Mouse (Mus musculus): ENCODE results near the gene Ly6g. TPM values are rescaled to one million over a fixed set of nuclear protein-coding genes. Genes with fewer than 3 reads are reported as not detected.
A peak's percentile ranks its signal among the peaks of the same experiment; 100 is the strongest.
"Not testable (repeated sequence)": the region's sequence is repeated elsewhere in the genome, so short reads cannot be mapped to it uniquely, and the experiment has no call there.

Ly6g gene
- not detected in 2 replicates for polyA plus RNA-seq (2014; fragmentation: Nextera tagmentation; extraction: Ambion mirVana)

GRCm38 (mm10) chr15:75154940-75155339 lies at the start of gene Ly6g:
Gene Ly6g, plus strand, starts transcription at chr15:75155240.
- 88% methylated on average over 1 of the region's 1 CpGs for WGBS
- Histone ChIP-seq H3K4me2 (ENCODE audit: low read depth, severe bottlenecking) (no peak within 1 kb of the TSS), H3K4me3 (ENCODE audit: low read depth, low read length) (no peak within 1 kb of the TSS), H3K36me3 (ENCODE audit: control insufficient read depth, insufficient read depth, low read length) (no peaks in the 10 kb centered on the region), H3K9ac (ENCODE audit: low read length) (no peak within 1 kb of the TSS), H3K9me3 (ENCODE audit: control insufficient read depth, low read length) (no peaks in the 10 kb centered on the region), H3K27ac (replicated peaks; ENCODE audit: low read depth, low read length) (no peak within 1 kb of the TSS), H3K4me1 (ENCODE audit: control insufficient read depth, insufficient read depth, low read length) (no peaks in the 10 kb centered on the region), H3K27me3 (ENCODE audit: control insufficient read depth, insufficient read depth, low read length) (no peaks in the 10 kb centered on the region)
- ATAC-seq (ENCODE audit: insufficient number of reproducible peaks, low FRiP score, low TSS enrichment, low read depth), result no peak
- DNase-seq (ENCODE audit: low spot score), result no peak

GRCm38 (mm10) chr15:75110424-75110823 lies 44.6 kb upstream of the Ly6g start:
- H3K9me3 ChIP-seq (ENCODE audit: control insufficient read depth, low read length); DNase-seq (ENCODE audit: low spot score); H3K9ac ChIP-seq (ENCODE audit: low read length); H3K27ac ChIP-seq (replicated peaks; ENCODE audit: low read depth, low read length); H3K4me1 ChIP-seq (ENCODE audit: control insufficient read depth, insufficient read depth, low read length); ATAC-seq (ENCODE audit: insufficient number of reproducible peaks, low FRiP score, low TSS enrichment, low read depth); H3K4me3 ChIP-seq (ENCODE audit: low read depth, low read length); H3K4me2 ChIP-seq (ENCODE audit: low read depth, severe bottlenecking); H3K27me3 ChIP-seq (ENCODE audit: control insufficient read depth, insufficient read depth, low read length); H3K36me3 ChIP-seq (ENCODE audit: control insufficient read depth, insufficient read depth, low read length): not testable (repeated sequence)
- 88% methylated on average over 1 of the region's 5 CpGs for WGBS

- not testable (repeated sequence) for DNase-seq (ENCODE audit: low spot score); H3K4me3 ChIP-seq (ENCODE audit: low read depth, low read length); H3K4me1 ChIP-seq (ENCODE audit: control insufficient read depth, insufficient read depth, low read length); H3K36me3 ChIP-seq (ENCODE audit: control insufficient read depth, insufficient read depth, low read length); ATAC-seq (ENCODE audit: insufficient number of reproducible peaks, low FRiP score, low TSS enrichment, low read depth); H3K27ac ChIP-seq (replicated peaks; ENCODE audit: low read depth, low read length); H3K9me3 ChIP-seq (ENCODE audit: control insufficient read depth, low read length); H3K27me3 ChIP-seq (ENCODE audit: control insufficient read depth, insufficient read depth, low read length); H3K9ac ChIP-seq (ENCODE audit: low read length); H3K4me2 ChIP-seq (ENCODE audit: low read depth, severe bottlenecking)
- 83% methylated on average over 1 of the region's 1 CpGs for WGBS
Measured at GRCm38 (mm10) chr15:75111861-75112630, 43.0 kb upstream of the Ly6g start, which contains the start of gene Ly6c2. Gene Ly6c2, minus strand, starts transcription at chr15:75111970.

- ATAC-seq (ENCODE audit: insufficient number of reproducible peaks, low FRiP score, low TSS enrichment, low read depth), result no peak
- whole genome bisulfite sequencing, result 85% methylated on average over 2 of the region's 2 CpGs
Measured at GRCm38 (mm10) chr15:75116525-75116924, 38.5 kb upstream of the Ly6g start.

DNA sequence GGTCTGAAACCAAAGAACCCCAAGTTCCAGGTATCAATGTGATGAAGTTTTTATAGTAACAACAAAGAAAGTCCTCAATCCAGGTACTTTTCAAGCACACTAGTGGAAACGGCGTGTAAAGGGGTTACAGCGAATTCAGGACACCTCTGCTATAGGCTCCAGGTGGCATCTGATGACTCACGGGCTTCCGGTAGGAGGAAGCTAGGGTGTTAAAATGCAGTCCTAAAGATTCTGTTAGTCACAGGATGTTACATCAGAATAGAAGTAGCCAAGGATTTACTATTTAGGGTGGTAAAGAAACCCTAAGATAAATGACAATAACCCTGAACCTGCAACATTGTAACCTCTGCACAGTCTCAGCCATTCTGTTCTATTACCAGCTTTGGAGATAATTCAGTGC lies 37.6 kb upstream of the Ly6g start:
- not testable (repeated sequence) for H3K9ac ChIP-seq (ENCODE audit: low read length); H3K9me3 ChIP-seq (ENCODE audit: control insufficient read depth, low read length); H3K27ac ChIP-seq (replicated peaks; ENCODE audit: low read depth, low read length); H3K27me3 ChIP-seq (ENCODE audit: control insufficient read depth, insufficient read depth, low read length); H3K4me2 ChIP-seq (ENCODE audit: low read depth, severe bottlenecking); H3K36me3 ChIP-seq (ENCODE audit: control insufficient read depth, insufficient read depth, low read length); H3K4me1 ChIP-seq (ENCODE audit: control insufficient read depth, insufficient read depth, low read length); DNase-seq (ENCODE audit: low spot score); H3K4me3 ChIP-seq (ENCODE audit: low read depth, low read length); ATAC-seq (ENCODE audit: insufficient number of reproducible peaks, low FRiP score, low TSS enrichment, low read depth)
- 91% methylated on average over 5 of the region's 5 CpGs for WGBS

More at GRCm38 (mm10) chr15:75116525-75116924, 38.5 kb upstream of the Ly6g start:
- no peaks in the 10 kb centered on the region for H3K4me1 ChIP-seq (ENCODE audit: control insufficient read depth, insufficient read depth, low read length)
- H3K4me3 ChIP-seq (ENCODE audit: low read depth, low read length), result no peak overlapping the region
- DNase-seq (ENCODE audit: low spot score), result no peak
- H3K9me3 ChIP-seq (ENCODE audit: control insufficient read depth, low read length), result no peaks in the 10 kb centered on the region
- H3K27ac ChIP-seq (replicated peaks; ENCODE audit: low read depth, low read length), result no peak overlapping the region
- H3K36me3 ChIP-seq (ENCODE audit: control insufficient read depth, insufficient read depth, low read length), result no peaks in the 10 kb centered on the region
- no peak overlapping the region for H3K4me2 ChIP-seq (ENCODE audit: low read depth, severe bottlenecking)
- no peaks in the 10 kb centered on the region for H3K27me3 ChIP-seq (ENCODE audit: control insufficient read depth, insufficient read depth, low read length)
- no peak overlapping the region for H3K9ac ChIP-seq (ENCODE audit: low read length)

DNA sequence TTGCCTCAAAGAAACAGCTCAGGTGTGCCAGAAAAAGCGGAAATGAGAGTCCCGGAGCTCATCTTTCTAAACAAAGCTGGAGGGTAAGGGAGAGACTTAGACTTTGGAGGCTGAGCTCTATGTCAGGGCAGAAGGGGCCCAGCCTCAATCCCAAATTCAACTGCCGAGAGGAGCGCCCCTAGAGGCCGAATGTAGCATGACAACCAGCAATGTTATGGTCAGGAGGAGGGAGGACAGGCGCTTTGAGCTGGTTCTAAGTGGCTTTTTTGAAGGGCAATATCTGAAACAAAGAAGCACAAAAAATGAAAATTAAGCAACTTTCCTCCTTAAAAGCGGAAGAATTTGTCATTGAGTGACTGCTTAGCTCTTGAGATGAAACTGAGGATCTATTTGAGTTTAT lies 36.3 kb upstream of the Ly6g start:
- not testable (repeated sequence) for H3K4me1 ChIP-seq (ENCODE audit: control insufficient read depth, insufficient read depth, low read length)

DNA sequence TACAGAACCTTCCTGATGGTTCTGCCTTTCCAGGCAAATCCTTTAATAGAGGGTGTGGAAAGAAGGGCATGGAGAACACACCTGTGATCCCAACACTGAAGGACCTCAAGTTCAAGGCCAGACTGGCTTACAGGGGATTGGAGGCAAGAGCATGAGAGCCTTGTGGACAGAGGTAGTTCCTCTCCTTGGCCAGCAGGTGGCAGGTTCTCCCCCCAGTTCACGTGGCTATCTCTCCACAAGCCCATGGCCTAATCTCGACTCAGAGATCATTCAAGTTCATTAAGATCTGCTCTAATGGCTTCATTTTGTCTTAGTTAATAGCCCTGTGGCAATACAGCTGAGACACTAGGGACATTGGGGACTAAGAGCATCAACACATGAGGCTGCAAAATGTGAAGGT lies 35.0 kb upstream of the Ly6g start:
- H3K4me2 ChIP-seq (ENCODE audit: low read depth, severe bottlenecking), result no peak overlapping the region
- 11% methylated on average over 2 of the region's 2 CpGs for WGBS
- no peaks in the 10 kb centered on the region for H3K27me3 ChIP-seq (ENCODE audit: control insufficient read depth, insufficient read depth, low read length)
- H3K9ac ChIP-seq (ENCODE audit: low read length), result no peak overlapping the region
- H3K4me3 ChIP-seq (ENCODE audit: low read depth, low read length), result no peak overlapping the region
- H3K4me1 ChIP-seq (ENCODE audit: control insufficient read depth, insufficient read depth, low read length), result no peaks in the 10 kb centered on the region
- H3K36me3 ChIP-seq (ENCODE audit: control insufficient read depth, insufficient read depth, low read length), result no peaks in the 10 kb centered on the region
- ATAC-seq (ENCODE audit: insufficient number of reproducible peaks, low FRiP score, low TSS enrichment, low read depth) (no peak), DNase-seq (ENCODE audit: low spot score) (peak; percentile 47)
- no peak overlapping the region for H3K27ac ChIP-seq (replicated peaks; ENCODE audit: low read depth, low read length)
- H3K9me3 ChIP-seq (ENCODE audit: control insufficient read depth, low read length), result no peaks in the 10 kb centered on the region

More for the DNA sequence above, 36.3 kb upstream of the Ly6g start:
- WGBS, result 17% methylated on average over 5 of the region's 7 CpGs
- H3K27me3 ChIP-seq (ENCODE audit: control insufficient read depth, insufficient read depth, low read length); H3K27ac ChIP-seq (replicated peaks; ENCODE audit: low read depth, low read length); H3K9me3 ChIP-seq (ENCODE audit: control insufficient read depth, low read length); H3K36me3 ChIP-seq (ENCODE audit: control insufficient read depth, insufficient read depth, low read length); H3K4me2 ChIP-seq (ENCODE audit: low read depth, severe bottlenecking); H3K4me3 ChIP-seq (ENCODE audit: low read depth, low read length); ATAC-seq (ENCODE audit: insufficient number of reproducible peaks, low FRiP score, low TSS enrichment, low read depth); H3K9ac ChIP-seq (ENCODE audit: low read length): not testable (repeated sequence)
- DNase-seq (ENCODE audit: low spot score), result peak; percentile 72

DNA sequence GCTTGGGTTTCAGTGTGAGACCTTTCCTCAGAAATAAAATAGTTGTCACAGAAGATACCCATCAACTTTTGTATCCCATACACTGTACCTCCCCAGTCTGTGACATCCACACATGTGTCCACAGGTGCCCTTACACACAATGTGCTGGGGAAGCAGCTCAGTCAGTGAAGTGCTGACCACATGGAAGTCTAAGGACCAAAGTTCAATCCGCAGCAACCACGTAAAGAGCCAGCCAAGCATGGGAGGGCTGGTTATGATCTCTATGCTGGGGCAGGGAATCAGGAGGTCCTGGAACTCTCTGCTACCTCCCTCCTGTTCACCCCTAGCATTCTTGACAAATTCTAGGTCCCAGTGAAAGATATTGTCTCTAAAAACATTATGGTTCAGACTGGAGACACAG lies 22.7 kb upstream of the Ly6g start:
- H3K36me3 ChIP-seq (ENCODE audit: control insufficient read depth, insufficient read depth, low read length); H3K27ac ChIP-seq (replicated peaks; ENCODE audit: low read depth, low read length); ATAC-seq (ENCODE audit: insufficient number of reproducible peaks, low FRiP score, low TSS enrichment, low read depth); H3K4me2 ChIP-seq (ENCODE audit: low read depth, severe bottlenecking); H3K27me3 ChIP-seq (ENCODE audit: control insufficient read depth, insufficient read depth, low read length); H3K4me1 ChIP-seq (ENCODE audit: control insufficient read depth, insufficient read depth, low read length); DNase-seq (ENCODE audit: low spot score); H3K4me3 ChIP-seq (ENCODE audit: low read depth, low read length); H3K9ac ChIP-seq (ENCODE audit: low read length); H3K9me3 ChIP-seq (ENCODE audit: control insufficient read depth, low read length): not testable (repeated sequence)
- WGBS, result 85% methylated on average over 2 of the region's 2 CpGs
